Mouse (Mus musculus): Measurements from ENCODE around the gene Zfp143. TPM values are rescaled to one million over a fixed set of nuclear protein-coding genes. Genes with fewer than 3 reads are reported as not detected.
A peak's percentile ranks its signal among the peaks of the same experiment; 100 is the strongest.

Gene Zfp143
- polyA plus RNA-seq, 1 experiment from 2014 or later, result 21.2 TPM

DNA sequence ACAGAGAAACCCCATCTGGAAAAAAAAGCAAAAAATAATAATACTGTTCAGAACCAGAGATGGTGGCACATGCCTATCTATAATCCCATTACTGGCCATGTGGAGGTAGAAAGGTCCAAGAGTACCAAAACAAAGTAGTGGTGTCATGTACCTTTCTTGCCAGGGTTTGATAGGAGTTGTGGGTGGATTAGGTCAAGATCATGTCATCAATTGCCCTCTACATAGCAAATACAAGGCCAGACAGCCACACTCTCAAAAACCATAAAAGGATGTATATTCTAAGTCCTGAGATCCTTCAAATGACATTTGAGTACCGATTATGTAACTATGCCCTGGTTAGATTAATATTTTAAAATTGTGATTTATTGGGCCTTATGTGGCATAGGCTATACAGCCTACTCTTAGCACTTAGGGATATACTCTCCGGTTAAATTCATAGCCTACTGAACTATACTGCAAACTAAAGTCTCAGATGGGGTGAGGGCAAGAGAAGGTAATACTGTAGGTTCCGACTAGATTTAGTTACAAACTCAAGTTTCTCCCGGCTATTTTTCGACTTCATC, 830 bp upstream of the Zfp143 start:
- 13% methylated on average over 5 of the region's 5 CpGs for WGBS
- peak overlapping the region; percentile 83 for H3K4me3 ChIP-seq
- peaks cover 23% of the 10 kb centered on the region for H3K36me3 ChIP-seq
- peak overlapping the region; percentile 99 for H3K27ac ChIP-seq
- peaks cover 20% of the 10 kb centered on the region for H3K4me1 ChIP-seq
- no peaks in the 10 kb centered on the region for H3K9me3 ChIP-seq
- no peaks in the 10 kb centered on the region for H3K27me3 ChIP-seq
- peak overlapping the region; percentile 98 for H3K9ac ChIP-seq
- no peak for ATAC-seq (ENCODE audit: borderline replicate concordance, extremely low read depth, low FRiP score, low TSS enrichment)
- peak overlapping the region; percentile 58 for H3K4me2 ChIP-seq

DNA sequence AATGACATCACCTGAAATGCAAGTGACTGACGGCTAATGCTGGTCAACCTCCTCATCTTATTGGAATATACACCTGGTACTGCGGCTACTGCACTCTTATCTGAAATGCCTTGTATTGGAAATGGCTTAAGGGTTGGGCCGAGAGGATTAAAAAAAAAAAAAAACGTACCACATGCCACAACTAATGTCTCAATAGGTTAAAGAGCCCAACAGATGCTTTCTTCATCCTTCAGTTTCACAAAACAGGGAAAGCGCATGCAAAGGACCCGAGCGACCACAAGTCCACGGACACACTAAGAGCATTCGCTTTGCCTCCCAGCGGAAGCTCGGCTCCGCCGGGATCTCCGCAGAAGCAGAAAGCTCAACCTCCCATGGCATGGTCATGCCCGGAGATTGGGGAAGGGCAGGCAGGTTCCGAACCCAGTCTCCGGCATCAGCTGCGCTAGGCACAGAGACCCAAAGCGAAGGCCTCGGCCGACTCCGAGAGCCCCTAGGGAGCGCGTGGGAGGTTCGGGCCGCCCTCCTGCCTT, 283 bp upstream of the Zfp143 start:
- Histone ChIP-seq H3K4me2 (peak overlapping the region; percentile 58), H3K27me3 (no peaks in the 10 kb centered on the region), H3K4me3 (peak overlapping the region; percentile 83), H3K36me3 (peaks cover 20% of the 10 kb centered on the region), H3K27ac (peak overlapping the region; percentile 99), H3K9me3 (no peaks in the 10 kb centered on the region), H3K4me1 (peaks cover 20% of the 10 kb centered on the region), H3K9ac (peak overlapping the region; percentile 98)
- WGBS, result under 1% methylated on average over 26 of the region's 26 CpGs
- peak; percentile 2; the same call in 1 of the 2 replicates for ATAC-seq (ENCODE audit: borderline replicate concordance, extremely low read depth, low FRiP score, low TSS enrichment)

DNA sequence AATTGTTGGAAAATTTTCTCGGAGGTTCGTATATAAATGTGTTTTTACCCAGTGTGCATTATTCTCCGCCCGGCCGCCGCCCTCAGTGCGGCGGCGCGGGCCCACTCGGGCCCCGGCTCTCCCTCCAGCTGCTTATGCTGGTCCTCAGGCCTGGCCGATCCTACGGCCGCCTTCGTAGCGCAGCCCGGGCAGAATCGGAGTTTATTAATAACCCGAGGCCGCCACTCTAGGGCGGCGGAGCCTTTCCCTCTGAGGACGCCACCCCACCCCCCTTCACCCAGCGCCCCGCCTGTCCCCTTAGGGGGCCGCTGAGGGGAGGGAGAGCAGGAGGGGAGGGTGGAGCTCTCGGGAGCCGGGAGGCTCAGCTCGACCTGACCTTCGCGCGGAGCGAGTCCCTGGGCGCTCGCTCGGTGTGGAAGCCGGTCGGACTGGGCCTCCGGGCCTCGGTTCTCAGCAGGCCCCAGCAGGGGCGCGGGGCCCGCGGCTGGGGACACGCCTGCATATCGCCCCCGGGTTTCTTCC, 796 bp downstream of the Zfp143 start:
- H3K4me1 ChIP-seq, result peaks cover 20% of the 10 kb centered on the region
- no peaks in the 10 kb centered on the region for H3K9me3 ChIP-seq
- peak overlapping the region; percentile 57 for H3K4me2 ChIP-seq
- peaks cover 17% of the 10 kb centered on the region for H3K36me3 ChIP-seq
- peak overlapping the region; percentile 88 for H3K9ac ChIP-seq
- peak; percentile 89 for ATAC-seq (ENCODE audit: borderline replicate concordance, extremely low read depth, low FRiP score, low TSS enrichment)
- peak overlapping the region; percentile 65 for H3K4me3 ChIP-seq
- H3K27ac ChIP-seq, result peak overlapping the region; percentile 100
- no peaks in the 10 kb centered on the region for H3K27me3 ChIP-seq
- WGBS, result 1% methylated on average over 46 of the region's 48 CpGs

DNA sequence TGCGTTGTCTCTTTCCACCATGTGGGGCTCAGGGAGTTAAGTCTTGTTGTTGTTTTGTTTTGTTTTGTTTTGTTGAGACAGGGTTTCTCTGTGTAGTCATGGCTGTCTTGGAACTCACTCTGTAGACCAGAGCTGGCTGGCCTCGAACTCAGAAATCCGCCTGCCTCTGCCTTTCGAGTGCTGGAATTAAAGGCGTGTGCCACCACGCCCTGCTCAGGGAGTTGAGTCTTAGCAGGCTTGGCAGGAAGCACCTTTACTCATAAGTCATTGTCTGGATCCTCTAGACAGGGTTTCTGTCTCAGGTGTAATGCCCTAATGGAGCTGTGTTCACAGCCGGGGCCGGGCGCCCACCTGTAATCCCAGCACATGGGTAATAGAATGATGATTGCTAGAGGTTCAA, 2.7 kb downstream of the Zfp143 start:
- Histone ChIP-seq H3K9me3 (no peaks in the 10 kb centered on the region), H3K4me1 (peaks cover 20% of the 10 kb centered on the region), H3K4me2 (no peak overlapping the region), H3K27ac (no peak overlapping the region), H3K36me3 (peaks cover 10% of the 10 kb centered on the region), H3K27me3 (no peaks in the 10 kb centered on the region), H3K4me3 (no peak overlapping the region), H3K9ac (no peak overlapping the region)
- 93% methylated on average over 9 of the region's 9 CpGs for WGBS
- ATAC-seq (ENCODE audit: borderline replicate concordance, extremely low read depth, low FRiP score, low TSS enrichment), result no peak

DNA sequence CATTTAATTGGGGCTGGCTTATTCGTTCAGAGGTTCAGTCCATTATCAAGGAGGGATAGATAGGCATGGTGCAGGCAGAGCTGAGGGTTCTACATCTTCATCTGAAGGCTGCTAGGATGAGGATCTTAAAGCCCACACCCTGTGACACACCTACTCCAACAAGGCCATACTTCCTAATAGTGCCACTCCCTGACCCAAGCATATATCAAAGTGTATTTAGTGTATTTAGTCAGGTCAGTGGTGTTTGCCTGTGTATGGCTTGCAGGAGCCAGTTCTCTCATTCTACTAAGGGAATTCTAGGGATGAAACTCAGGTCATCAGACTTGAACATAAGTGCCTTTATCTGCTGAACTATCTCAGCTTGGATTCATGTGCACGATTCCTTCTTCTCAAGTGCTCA, 8.1 kb downstream of the Zfp143 start:
- 79% methylated on average over 2 of the region's 2 CpGs for WGBS
- Histone ChIP-seq H3K4me3 (no peak overlapping the region), H3K4me1 (no peaks in the 10 kb centered on the region), H3K27me3 (no peaks in the 10 kb centered on the region), H3K9me3 (no peaks in the 10 kb centered on the region), H3K4me2 (no peak overlapping the region), H3K27ac (no peak overlapping the region), H3K36me3 (peaks cover 37% of the 10 kb centered on the region), H3K9ac (no peak overlapping the region)
- no peak for ATAC-seq (ENCODE audit: borderline replicate concordance, extremely low read depth, low FRiP score, low TSS enrichment)

DNA sequence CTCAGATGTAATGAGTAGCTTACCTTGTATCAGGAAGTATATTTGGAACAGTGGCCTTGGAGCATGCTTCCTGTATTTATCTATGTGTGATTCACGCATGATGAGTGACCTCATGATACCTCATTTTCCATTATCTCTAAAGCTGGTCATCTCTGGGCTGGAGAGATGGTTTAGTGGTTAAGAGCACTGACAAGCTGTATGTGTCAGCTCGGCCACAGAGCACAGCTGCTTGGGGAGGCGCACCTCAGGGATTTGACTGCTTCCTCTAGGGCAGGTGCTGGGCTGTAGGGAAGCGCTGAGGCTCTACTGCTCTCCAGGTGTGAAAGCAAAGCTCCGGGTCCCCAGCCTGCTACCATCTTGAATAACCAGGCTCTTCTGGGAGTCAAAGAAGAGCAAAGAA, 17.2 kb downstream of the Zfp143 start:
- Histone ChIP-seq H3K27ac (no peak overlapping the region), H3K9ac (no peak overlapping the region), H3K4me2 (no peak overlapping the region), H3K4me1 (no peaks in the 10 kb centered on the region), H3K4me3 (no peak overlapping the region), H3K27me3 (no peaks in the 10 kb centered on the region), H3K9me3 (no peaks in the 10 kb centered on the region), H3K36me3 (peaks cover 89% of the 10 kb centered on the region)
- WGBS, result 89% methylated on average over 5 of the region's 5 CpGs
- no peak for ATAC-seq (ENCODE audit: borderline replicate concordance, extremely low read depth, low FRiP score, low TSS enrichment)

DNA sequence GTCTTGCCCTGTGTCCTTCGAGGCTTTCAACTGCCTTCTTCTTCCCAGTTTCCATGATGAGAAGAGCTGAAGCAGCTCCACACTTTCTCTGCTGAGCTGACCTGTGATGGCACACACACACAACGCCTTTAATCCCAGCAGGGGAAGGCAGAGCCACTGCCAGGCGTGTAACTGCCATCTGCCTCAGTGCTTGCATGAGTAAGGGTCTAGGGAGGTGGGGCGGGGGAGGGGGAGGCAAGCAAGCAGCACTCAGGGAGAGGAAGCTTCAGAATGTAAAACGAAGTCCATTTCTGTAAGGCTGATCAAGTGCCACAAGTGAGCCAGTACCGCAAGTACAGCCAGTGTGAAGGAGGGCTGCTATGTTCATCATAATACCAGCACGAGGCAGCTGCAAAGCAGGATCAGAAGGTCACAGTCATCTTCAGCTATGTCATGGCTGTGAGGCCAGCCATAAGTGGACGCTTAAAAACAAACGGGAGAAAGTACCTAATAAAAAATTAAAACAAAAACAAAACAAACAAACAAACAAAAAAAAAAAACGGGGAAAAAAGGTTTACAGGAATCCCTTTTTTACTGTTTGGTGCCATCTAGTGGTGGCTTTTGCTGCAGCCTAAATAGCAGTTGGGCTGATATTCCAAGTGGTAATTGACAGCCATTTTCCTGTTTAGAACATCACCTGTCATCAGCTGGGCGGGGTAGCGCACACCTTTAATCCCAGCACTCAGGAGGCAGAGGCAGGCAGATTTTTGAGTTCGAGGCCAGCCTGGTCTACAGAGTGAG, 22.6 kb downstream of the Zfp143 start:
- Histone ChIP-seq H3K36me3 (peaks cover 86% of the 10 kb centered on the region), H3K9me3 (no peaks in the 10 kb centered on the region), H3K4me2 (no peak overlapping the region), H3K27me3 (no peaks in the 10 kb centered on the region), H3K9ac (no peak overlapping the region), H3K4me1 (peaks cover 8% of the 10 kb centered on the region; the same call in 1 of the 2 replicates), H3K4me3 (no peak overlapping the region), H3K27ac (no peak overlapping the region)
- ATAC-seq (ENCODE audit: borderline replicate concordance, extremely low read depth, low FRiP score, low TSS enrichment), result no peak
- WGBS, result 62% methylated on average over 13 of the region's 13 CpGs

DNA sequence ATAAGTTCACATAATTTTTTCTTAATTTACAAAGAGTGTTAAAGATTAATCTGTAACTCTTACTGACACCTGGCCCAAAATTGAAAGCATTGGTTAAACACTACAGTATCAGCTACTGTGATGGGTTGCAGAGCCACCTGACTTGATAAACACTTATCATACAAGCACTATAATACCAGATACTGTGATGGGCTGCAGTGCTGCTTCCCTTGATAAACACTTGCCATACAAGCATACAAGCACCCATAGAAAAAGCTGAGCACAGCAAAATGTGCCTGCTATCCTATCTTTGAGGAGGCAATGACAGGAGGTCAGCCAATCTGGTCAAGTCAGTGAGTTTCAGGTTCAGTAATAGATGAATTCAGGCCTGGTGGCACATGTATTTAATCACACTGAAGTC, 24.2 kb downstream of the Zfp143 start:
- no peak overlapping the region for H3K27ac ChIP-seq
- no peaks in the 10 kb centered on the region for H3K9me3 ChIP-seq
- H3K4me1 ChIP-seq, result peaks cover 8% of the 10 kb centered on the region; the same call in 1 of the 2 replicates
- H3K4me3 ChIP-seq, result no peak overlapping the region
- no peak for ATAC-seq (ENCODE audit: borderline replicate concordance, extremely low read depth, low FRiP score, low TSS enrichment)
- H3K27me3 ChIP-seq, result no peaks in the 10 kb centered on the region
- H3K9ac ChIP-seq, result no peak overlapping the region
- peaks cover 81% of the 10 kb centered on the region for H3K36me3 ChIP-seq
- H3K4me2 ChIP-seq, result no peak overlapping the region

DNA sequence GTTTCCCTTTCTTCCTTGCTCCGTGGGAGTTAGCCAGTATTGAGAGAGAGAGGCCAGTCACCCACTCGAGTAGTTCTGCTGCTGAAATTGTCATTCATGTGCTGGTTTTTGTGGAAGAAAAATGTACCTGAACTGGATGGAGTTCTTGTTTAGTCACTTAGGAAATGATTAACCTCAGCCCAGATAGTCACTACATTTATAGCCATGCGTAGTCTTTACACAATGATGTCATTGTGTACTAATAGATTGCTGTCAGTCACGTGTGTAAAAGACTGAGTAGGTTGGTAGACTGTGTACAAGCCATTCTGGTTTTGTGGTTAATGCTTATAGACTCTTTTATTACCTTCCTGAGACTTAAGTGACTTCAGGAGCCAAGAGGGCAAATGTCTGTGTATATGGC, 26.9 kb downstream of the Zfp143 start:
- no peak overlapping the region for H3K4me3 ChIP-seq
- 49% methylated on average over 4 of the region's 4 CpGs for WGBS
- H3K4me2 ChIP-seq, result no peak overlapping the region
- peak overlapping the region; percentile 68 for H3K27ac ChIP-seq
- no peaks in the 10 kb centered on the region for H3K9me3 ChIP-seq
- peaks cover 8% of the 10 kb centered on the region; the same call in 1 of the 2 replicates for H3K4me1 ChIP-seq
- H3K27me3 ChIP-seq, result no peaks in the 10 kb centered on the region
- peak; percentile 68 for ATAC-seq (ENCODE audit: borderline replicate concordance, extremely low read depth, low FRiP score, low TSS enrichment)
- H3K9ac ChIP-seq, result no peak overlapping the region
- peaks cover 79% of the 10 kb centered on the region for H3K36me3 ChIP-seq

DNA sequence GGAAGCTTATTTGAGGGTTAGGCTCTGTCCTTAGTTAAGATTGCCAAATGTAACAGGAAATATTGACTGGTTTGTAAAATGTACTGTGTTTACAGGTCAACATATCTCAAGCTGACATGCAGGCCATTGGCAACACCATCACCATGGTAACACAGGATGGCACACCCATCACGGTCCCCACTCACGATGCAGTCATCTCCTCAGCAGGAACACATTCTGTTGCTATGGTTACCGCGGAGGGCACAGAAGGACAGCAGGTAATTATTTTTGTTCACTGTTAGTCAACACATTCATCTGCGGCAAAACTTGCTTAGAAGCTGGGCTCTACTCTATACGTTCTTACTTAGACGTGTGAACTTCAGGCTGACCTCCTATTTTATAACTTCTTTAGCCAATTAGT, 30.7 kb downstream of the Zfp143 start:
- Histone ChIP-seq H3K36me3 (peaks cover 72% of the 10 kb centered on the region), H3K27ac (no peak overlapping the region), H3K4me3 (no peak overlapping the region), H3K4me2 (no peak overlapping the region), H3K4me1 (peaks cover 16% of the 10 kb centered on the region; the same call in 1 of the 2 replicates), H3K27me3 (no peaks in the 10 kb centered on the region), H3K9me3 (no peaks in the 10 kb centered on the region), H3K9ac (no peak overlapping the region)
- ATAC-seq (ENCODE audit: borderline replicate concordance, extremely low read depth, low FRiP score, low TSS enrichment), result no peak
- WGBS, result 79% methylated on average over 7 of the region's 7 CpGs

DNA sequence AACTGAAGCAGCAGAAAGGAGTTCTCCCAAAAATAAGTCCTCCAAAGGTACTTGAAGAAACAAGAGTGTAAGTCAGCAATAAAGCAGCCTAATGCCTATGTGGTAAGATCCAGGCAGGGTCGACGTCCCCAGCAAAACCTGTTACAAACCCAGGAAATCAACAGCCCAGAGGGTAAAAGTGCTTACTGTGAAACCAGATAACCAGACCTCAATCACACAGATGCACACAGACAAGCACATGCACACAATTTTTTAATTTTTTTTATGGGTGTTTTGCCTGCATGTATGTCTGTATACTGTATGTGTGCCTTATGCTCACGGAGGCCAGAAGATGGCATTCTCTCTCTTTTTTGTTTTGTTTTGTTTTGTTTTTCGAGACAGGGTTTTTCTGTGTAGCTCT, 35.3 kb downstream of the Zfp143 start:
- 62% methylated on average over 4 of the region's 4 CpGs for WGBS
- H3K4me1 ChIP-seq, result peaks cover 21% of the 10 kb centered on the region
- peak overlapping the region; percentile 70 for H3K27ac ChIP-seq
- H3K4me2 ChIP-seq, result no peak overlapping the region
- H3K4me3 ChIP-seq, result no peak overlapping the region
- H3K27me3 ChIP-seq, result no peaks in the 10 kb centered on the region
- H3K9me3 ChIP-seq, result no peaks in the 10 kb centered on the region
- no peak overlapping the region for H3K9ac ChIP-seq
- no peak for ATAC-seq (ENCODE audit: borderline replicate concordance, extremely low read depth, low FRiP score, low TSS enrichment)
- H3K36me3 ChIP-seq, result peaks cover 41% of the 10 kb centered on the region
